Mouse (Mus musculus) mammary gland, adult 2 months (tissue): Measurements from ENCODE around the gene Ank3. TPM values are rescaled to one million over a fixed set of nuclear protein-coding genes. Genes with fewer than 3 reads are reported as not detected.

Experiments
- polyA plus RNA-seq: library from polyadenylated mRNA; depleted of rRNA; stranded (reverse); fragments of >200 nt; gene quantifications from 2 replicates; pipeline ENCODE4 v1.2.3, GENCODE M21; 2012; ENCODE audit warnings: low replicate concordance; rRNA removed

The Ank3 gene
- polyA plus RNA-seq: 2.2 and 5.3 TPM in 2 replicates

DNA sequence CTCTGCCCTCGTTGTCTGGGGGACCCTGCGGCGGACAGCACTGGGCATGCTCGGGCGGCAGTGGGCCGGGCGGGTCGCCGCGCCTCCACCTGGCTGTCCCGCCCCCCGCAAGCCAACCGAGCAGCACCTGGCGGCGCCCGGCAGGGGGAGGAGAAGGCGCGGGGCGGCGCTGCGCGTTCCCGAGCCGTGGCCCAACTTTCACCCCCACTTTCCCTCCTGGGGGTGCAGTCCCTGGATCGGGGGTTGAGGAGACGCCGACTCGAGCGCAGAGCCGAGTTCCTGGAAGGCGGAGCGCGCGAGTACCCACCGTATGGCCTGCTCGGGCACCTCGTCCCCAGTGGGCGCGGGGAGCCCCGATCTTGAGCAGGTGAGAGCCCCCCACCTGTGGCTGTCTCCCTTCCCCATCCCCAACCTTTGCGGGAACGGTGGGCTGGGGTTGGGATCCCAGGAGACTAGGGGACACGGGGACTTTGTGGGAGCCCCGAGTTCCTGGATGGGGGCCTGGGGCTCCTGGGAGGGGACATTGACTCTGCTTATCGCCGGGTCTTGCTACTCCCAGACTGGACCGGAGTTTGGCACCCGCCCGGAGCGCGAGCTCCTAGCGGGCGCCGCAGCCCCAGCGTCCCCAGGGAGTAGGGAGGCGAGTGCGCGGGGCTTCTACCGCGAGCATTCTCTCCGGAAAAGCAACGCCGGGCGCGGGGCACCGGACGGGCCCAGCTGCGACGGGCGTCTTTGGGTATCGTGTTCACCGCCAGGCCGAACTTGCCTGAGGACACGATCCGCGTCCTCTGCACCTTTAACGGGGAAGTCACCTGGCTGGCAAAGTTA, at the start of gene Ank3:
Gene Ank3, plus strand, starts transcription at position 11 of the 828 bp plus-strand sequence.

DNA sequence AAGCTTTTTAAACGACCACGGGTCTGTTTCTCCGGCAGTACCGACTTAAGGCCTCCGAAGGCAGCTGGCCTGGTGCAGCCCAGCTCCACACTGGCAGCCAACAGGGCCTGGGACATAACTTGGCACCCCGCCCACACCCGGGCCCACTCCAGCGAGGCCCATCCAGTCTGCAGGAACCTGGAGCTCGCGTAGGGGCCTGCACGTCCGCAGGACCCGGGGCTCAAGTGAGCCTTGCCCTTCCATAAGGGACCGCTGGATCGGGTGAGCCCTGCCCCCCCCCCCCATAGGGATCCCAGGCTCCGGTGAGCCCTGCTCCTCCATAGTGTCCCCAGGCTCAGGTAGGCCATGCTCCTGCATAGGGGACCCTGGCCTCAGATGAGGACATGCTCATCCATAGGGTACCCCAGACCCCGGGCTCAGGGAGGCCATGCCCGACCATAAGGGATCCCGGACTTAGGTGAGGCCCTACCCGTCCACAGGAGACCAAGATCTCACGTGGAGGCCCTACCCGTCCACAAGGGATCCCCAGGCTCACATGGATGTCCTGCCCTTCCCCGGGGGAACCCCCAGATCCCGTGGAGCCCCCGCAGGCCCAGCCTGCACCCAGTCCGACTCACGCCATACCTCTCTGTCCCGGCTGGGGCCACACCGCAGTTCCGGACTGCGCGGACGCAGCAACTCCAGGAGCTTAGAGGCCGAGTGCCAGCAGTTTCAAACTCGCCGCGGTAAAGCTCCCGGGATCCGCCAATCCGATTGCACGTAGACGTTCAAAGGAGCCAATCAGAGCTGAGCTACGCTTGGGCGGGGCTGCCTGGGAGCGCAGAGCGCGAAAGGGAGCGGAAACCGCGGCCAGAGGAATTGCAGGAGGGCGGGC, 46.1 kb upstream of the Ank3 start, which contains the start of gene Cdk1:
Gene Cdk1, minus strand, starts transcription at position 727 of the 874 bp plus-strand sequence.

Other genes starting within 250 kb of the Ank3 start
- 6.9 and 11.5 TPM in 2 replicates for gene Rhobtb1, start 247.3 kb upstream of the Ank3 start, polyA plus RNA-seq
- gene A930033H14Rik, start 185.7 kb upstream of the Ank3 start, polyA plus RNA-seq: 0.83 and 1.2 TPM in 2 replicates
- 3.6 and 8.4 TPM in 2 replicates for gene Cdk1, start 45.8 kb upstream of the Ank3 start, polyA plus RNA-seq